Mouse (Mus musculus): ENCODE measurements around the gene Nt5e. TPM values are rescaled to one million over a fixed set of nuclear protein-coding genes. Genes with fewer than 3 reads are reported as not detected.
A peak's percentile ranks its signal among the peaks of the same experiment; 100 is the strongest.

The Nt5e gene
- total and polyA plus RNA-seq, 3 experiments, result 0.08 to 3.1 (median 0.34) TPM

DNA sequence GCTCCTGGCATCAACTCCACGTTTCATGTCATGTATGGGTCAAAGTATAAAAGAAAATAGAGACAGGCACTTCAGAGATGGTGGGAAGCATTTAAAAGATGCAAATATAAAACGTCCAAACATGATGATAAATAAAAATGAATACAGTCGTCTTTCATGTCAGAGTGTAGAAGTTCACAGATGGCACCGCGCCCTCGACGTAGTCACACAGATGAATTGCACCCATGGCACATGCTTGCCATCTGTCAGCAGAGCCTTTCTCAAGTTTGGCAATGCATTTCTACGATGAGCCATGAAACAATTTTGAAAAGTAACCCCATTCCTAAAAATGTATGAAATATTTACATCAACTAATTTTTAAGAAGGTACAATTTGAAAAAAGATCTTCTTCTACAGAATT is 67.9 kb downstream of the Nt5e start:
- no peak overlapping the region for H3K4me3 ChIP-seq (replicated peaks in 1 of 3; ENCODE audit: low read depth in 2 of 3, low read length in 2 of 3, poor library complexity in 1 of 3)
- H3K27ac ChIP-seq (ENCODE audit: insufficient read depth, low read depth), result no peak overlapping the region
- no peaks in the 10 kb centered on the region for H3K4me1 ChIP-seq (ENCODE audit: control insufficient read depth in 1 of 2, insufficient read depth in 2 of 2)
- no peaks in the 10 kb centered on the region for H3K27me3 ChIP-seq (replicated peaks)
- no peaks in the 10 kb centered on the region for H3K79me2 ChIP-seq (replicated peaks; ENCODE audit: control insufficient read depth, extremely low read depth, insufficient read depth, poor library complexity, severe bottlenecking)
- peaks cover 11 to 42% of the 10 kb centered on the region in 2 experiments for H3K36me3 ChIP-seq (replicated peaks in 1 of 2; ENCODE audit: control insufficient read depth in 1 of 2, insufficient read depth in 1 of 2, low read length in 1 of 2)
- no peak overlapping the region for H3K9ac ChIP-seq (ENCODE audit: insufficient read depth, low read depth)
- no peak for TF ChIP-seq POLR2AphosphoS2 (IDR thresholded peaks at IDR 0.05; ENCODE audit: low read depth, low read length)
- dilution Hi-C loops (cut with MboI; ENCODE audit: extremely low pct_ligation_motif_present, extremely low pct_unique_long_range_greater_than_20kb, low sequenced_read_pairs) (no loop called here), in situ Hi-C loops (cut with MboI; ENCODE audit: low pct_ligation_motif_present, low pct_unique_long_range_greater_than_20kb, low sequenced_read_pairs) (no loop called here)
- no peak overlapping the region for H3K4me2 ChIP-seq (ENCODE audit: insufficient read depth, low read depth, poor library complexity, severe bottlenecking)
- DNase-seq (ENCODE audit: extremely low read depth), result no peak
- no peaks in the 10 kb centered on the region for H3K9me3 ChIP-seq (replicated peaks; ENCODE audit: low read length)

DNA sequence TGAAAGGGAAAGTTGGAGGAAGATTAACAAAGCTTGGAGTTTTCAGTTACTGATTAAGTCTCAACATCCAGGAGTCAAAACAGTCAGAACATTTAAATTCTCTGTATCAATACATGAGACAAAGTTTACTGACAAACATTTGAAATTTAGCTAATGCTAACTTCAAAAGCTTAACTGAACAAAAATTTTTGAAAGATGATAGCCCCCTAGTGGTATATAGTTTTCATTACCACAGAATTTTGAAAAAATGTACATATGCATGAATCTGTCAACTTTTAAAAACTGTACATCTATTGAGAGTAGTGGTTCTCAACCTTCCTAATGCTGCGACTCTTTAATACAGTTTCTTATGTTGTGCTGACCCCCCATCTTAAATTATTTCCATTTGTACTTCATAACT is 71.5 kb downstream of the Nt5e start:
- Histone ChIP-seq H3K27me3 (replicated peaks) (no peaks in the 10 kb centered on the region), H3K9ac (ENCODE audit: insufficient read depth, low read depth) (no peak overlapping the region), H3K36me3 (replicated peaks in 1 of 2; ENCODE audit: control insufficient read depth in 1 of 2, insufficient read depth in 1 of 2, low read length in 1 of 2) (peaks cover 10 to 49% of the 10 kb centered on the region in 2 experiments), H3K79me2 (replicated peaks; ENCODE audit: control insufficient read depth, extremely low read depth, insufficient read depth, poor library complexity, severe bottlenecking) (no peaks in the 10 kb centered on the region), H3K27ac (ENCODE audit: insufficient read depth, low read depth) (no peak overlapping the region), H3K4me1 (ENCODE audit: control insufficient read depth in 1 of 2, insufficient read depth in 2 of 2) (no peaks in the 10 kb centered on the region), H3K4me3 (replicated peaks in 1 of 3; ENCODE audit: low read depth in 2 of 3, low read length in 2 of 3, poor library complexity in 1 of 3) (no peak overlapping the region), H3K9me3 (replicated peaks; ENCODE audit: low read length) (no peaks in the 10 kb centered on the region), H3K4me2 (ENCODE audit: insufficient read depth, low read depth, poor library complexity, severe bottlenecking) (no peak overlapping the region)
- no peak for TF ChIP-seq SIN3A (IDR thresholded peaks at IDR 0.05; ENCODE audit: low read length)
- peak in 1 of 2 experiments; percentile 65; a peak in 2 of 4 replicates for TF ChIP-seq CTCF (conservative IDR thresholded peaks at IDR 0.05 in 1 of 2, IDR thresholded peaks at IDR 0.05 in 1 of 2; ENCODE audit: low read depth in 2 of 2, low read length in 2 of 2)
- TF ChIP-seq RAD21 (IDR thresholded peaks at IDR 0.05; ENCODE audit: low read depth, low read length), result peak; percentile 62
- no peak for TF ChIP-seq MYC (IDR thresholded peaks at IDR 0.05; ENCODE audit: low read depth, low read length)
- peak; percentile 61 for TF ChIP-seq SMC3 (IDR thresholded peaks at IDR 0.05; ENCODE audit: low read depth, low read length)
- TF ChIP-seq BHLHE40 (IDR thresholded peaks at IDR 0.05; ENCODE audit: low read depth, low read length), result no peak
- in situ Hi-C loops (cut with MboI; ENCODE audit: low pct_ligation_motif_present, low pct_unique_long_range_greater_than_20kb, low sequenced_read_pairs) (no loop called here), dilution Hi-C loops (cut with MboI; ENCODE audit: extremely low pct_ligation_motif_present, extremely low pct_unique_long_range_greater_than_20kb, low sequenced_read_pairs) (no loop called here)
- DNase-seq (ENCODE audit: extremely low read depth), result peak; percentile 16

- no peaks in the 10 kb centered on the region for H3K27me3 ChIP-seq (replicated peaks)
- no peak overlapping the region for H3K4me2 ChIP-seq (ENCODE audit: insufficient read depth, low read depth, poor library complexity, severe bottlenecking)
- DNase-seq (ENCODE audit: extremely low read depth), result peak; percentile 49
- H3K27ac ChIP-seq (ENCODE audit: insufficient read depth, low read depth), result no peak overlapping the region
- peaks cover 8 to 41% of the 10 kb centered on the region in 2 experiments for H3K36me3 ChIP-seq (replicated peaks in 1 of 2; ENCODE audit: control insufficient read depth in 1 of 2, insufficient read depth in 1 of 2, low read length in 1 of 2)
- H3K4me3 ChIP-seq (replicated peaks in 1 of 3; ENCODE audit: low read depth in 2 of 3, low read length in 2 of 3, poor library complexity in 1 of 3), result no peak overlapping the region
- peaks cover 0 to 8% of the 10 kb centered on the region in 2 experiments; a peak in 1 of 4 replicates for H3K4me1 ChIP-seq (ENCODE audit: control insufficient read depth in 1 of 2, insufficient read depth in 2 of 2)
- dilution Hi-C loops (cut with MboI; ENCODE audit: extremely low pct_ligation_motif_present, extremely low pct_unique_long_range_greater_than_20kb, low sequenced_read_pairs) (no loop called here), in situ Hi-C loops (cut with MboI; ENCODE audit: low pct_ligation_motif_present, low pct_unique_long_range_greater_than_20kb, low sequenced_read_pairs) (no loop called here)
- no peak overlapping the region for H3K9ac ChIP-seq (ENCODE audit: insufficient read depth, low read depth)
- no peaks in the 10 kb centered on the region for H3K9me3 ChIP-seq (replicated peaks; ENCODE audit: low read length)
- H3K79me2 ChIP-seq (replicated peaks; ENCODE audit: control insufficient read depth, extremely low read depth, insufficient read depth, poor library complexity, severe bottlenecking), result no peaks in the 10 kb centered on the region
- no peak for TF ChIP-seq MAZ (IDR thresholded peaks at IDR 0.05; ENCODE audit: low read depth, low read length)
- no peak for TF ChIP-seq SMC3 (IDR thresholded peaks at IDR 0.05; ENCODE audit: low read depth, low read length)
- no peak for TF ChIP-seq CHD2 (IDR thresholded peaks at IDR 0.05; ENCODE audit: low read length)
- TF ChIP-seq KAT2A (IDR thresholded peaks at IDR 0.05; ENCODE audit: insufficient replicate concordance, low read length), result no peak
- no peak for TF ChIP-seq NELFE (IDR thresholded peaks at IDR 0.05; ENCODE audit: low read depth, low read length)
- no peak for TF ChIP-seq ZNF384 (IDR thresholded peaks at IDR 0.05; ENCODE audit: low read depth, low read length)
- TF ChIP-seq E2F4 (IDR thresholded peaks at IDR 0.05; ENCODE audit: insufficient replicate concordance, low read depth, low read length), result no peak
- TF ChIP-seq CHD1 (IDR thresholded peaks at IDR 0.05; ENCODE audit: low read depth, low read length), result no peak
- TF ChIP-seq EP300 (IDR thresholded peaks at IDR 0.05; ENCODE audit: low read length), result no peak
- no peak for TF ChIP-seq TCF12 (IDR thresholded peaks at IDR 0.05; ENCODE audit: low read depth, low read length)
- no peak for TF ChIP-seq NRF1 (IDR thresholded peaks at IDR 0.05; ENCODE audit: low read depth, low read length)
- no peak for TF ChIP-seq PAX5 (IDR thresholded peaks at IDR 0.05; ENCODE audit: low read length)
- no peak for TF ChIP-seq USF2 (conservative IDR thresholded peaks at IDR 0.05; ENCODE audit: low read depth, low read length)
- TF ChIP-seq SIN3A (IDR thresholded peaks at IDR 0.05; ENCODE audit: low read length), result no peak
- no peak for TF ChIP-seq HCFC1 (IDR thresholded peaks at IDR 0.05; ENCODE audit: low read depth, low read length)
- no peak for TF ChIP-seq ZC3H11A (IDR thresholded peaks at IDR 0.05; ENCODE audit: low read depth, low read length)
These were observed 77.1 kb downstream of the Nt5e start for GRCm38 (mm10) chr9:88404088-88404487.
